Comparison of ENCODE assay signal across 11 mouse cellular contexts in genomic region chr8:92252597-92253375, GRCm38 (mm10).
DNase-seq lines count a peak whose midpoint lies in the region; ATAC-seq lines count a peak whose summit lies in the region.
"Had no signal": no experiment of that assay in that cellular context is flagged by ENCODE, and none has a peak within 500 bp of the region (broad histone marks: within the 10 kb centered on the region; RNA-seq: fewer than 3 reads in every experiment).

No protein-coding gene starts in this region.

- intact Hi-C loops in heart, postnatal 14 days (cut with DNase I) = no loop called here

- WGBS in heart, embryonic 14.5 days = 39% methylated on average over 8 of the region's 8 CpGs

- H3K27ac ChIP-seq in heart, embryonic 14.5 days (replicated peaks in 1 of 2; ENCODE audit: control insufficient read depth in 1 of 2, insufficient read depth in 1 of 2, low read depth in 2 of 2, low read length in 2 of 2) = peak overlapping the region; percentile 83 to 85
- H3K27ac ChIP-seq: kidney, embryonic 15.5 days had no signal

- H3K4me3 ChIP-seq in heart, embryonic 14.5 days (ENCODE audit: control insufficient read depth in 1 of 2, insufficient read depth in 1 of 2, low read depth in 1 of 2, low read length in 2 of 2) = no peak overlapping the region
- H3K4me3 ChIP-seq: kidney, embryonic 15.5 days had no signal

- peaks cover 8 to 16% of the 10 kb centered on the region in 2 experiments for H3K4me1 ChIP-seq in heart, embryonic 14.5 days (ENCODE audit: control insufficient read depth in 2 of 2, insufficient read depth in 2 of 2, low read length in 2 of 2)

- DNase-seq in heart, postnatal 14 days = no peak
- peak; percentile 29 for DNase-seq in right cerebral cortex, adult 18-20 months
- DNase-seq in right cerebral cortex, postnatal 14 days = no peak
- DNase-seq in layer of hippocampus, postnatal 10 days (ENCODE audit: low spot score in 2 of 2) = peak; percentile 8 to 23
- peak; percentile 7 to 34 for DNase-seq in right cerebral cortex, postnatal 36 days (ENCODE audit: low spot score in 2 of 2)
- no peak for DNase-seq in urinary bladder, postnatal 14 days (ENCODE audit: low spot score)
- no peak for DNase-seq in gastrocnemius, postnatal 4 days (ENCODE audit: low spot score in 2 of 2)
- DNase-seq: gastrocnemius, postnatal 14 days; thymus, postnatal 25 days had no signal

- no peaks in the 10 kb centered on the region for H3K9me3 ChIP-seq in heart, embryonic 14.5 days (ENCODE audit: control insufficient read depth, low read length)
- H3K9me3 ChIP-seq: kidney, embryonic 15.5 days had no signal

- peak overlapping the region; percentile 31; the same call in 1 of the 2 replicates for H3K4me2 ChIP-seq in heart, embryonic 14.5 days (ENCODE audit: low read length)
- H3K4me2 ChIP-seq: kidney, embryonic 15.5 days had no signal

- 0 out of 2 replicates have a peak, but pooled peaks have one; percentile 71 for ATAC-seq in heart, embryonic 14.5 days (ENCODE audit: insufficient number of reproducible peaks, insufficient read depth, low FRiP score, low read depth)

- no peaks in the 10 kb centered on the region for H3K36me3 ChIP-seq in heart, embryonic 14.5 days (ENCODE audit: control insufficient read depth, insufficient read depth, low read length)
- H3K36me3 ChIP-seq: kidney, embryonic 15.5 days had no signal

- H3K9ac ChIP-seq in heart, embryonic 14.5 days (ENCODE audit: low read length) = no peak overlapping the region
- H3K9ac ChIP-seq: kidney, embryonic 15.5 days had no signal

- H3K27me3 ChIP-seq in heart, embryonic 14.5 days (ENCODE audit: control insufficient read depth, insufficient read depth, low read length) = no peaks in the 10 kb centered on the region

Comparison
In these comparisons a context has a peak if more than half of its experiments do, and no peak if none do; other contexts are left out.
1. DNase-seq: peak in right cerebral cortex, adult 18-20 months (single experiment), layer of hippocampus, postnatal 10 days (2 of 2) and right cerebral cortex, postnatal 36 days (2 of 2); none in heart, postnatal 14 days (0 of 2), right cerebral cortex, postnatal 14 days (single experiment), urinary bladder, postnatal 14 days (single experiment) and gastrocnemius, postnatal 4 days (0 of 2).